Mouse (Mus musculus) c-Kit-positive CD71-positive TER-119-positive erythroid progenitor cells, embryonic 14.5 days (primary cell): ENCODE data around the gene E130114P18Rik.

Experiments used
- DNase-seq: peaks from one replicate; pipeline ENCODE4 v3.0.0-alpha.2; 2013; ENCODE audit warnings: low spot score

Gene E130114P18Rik

DNA sequence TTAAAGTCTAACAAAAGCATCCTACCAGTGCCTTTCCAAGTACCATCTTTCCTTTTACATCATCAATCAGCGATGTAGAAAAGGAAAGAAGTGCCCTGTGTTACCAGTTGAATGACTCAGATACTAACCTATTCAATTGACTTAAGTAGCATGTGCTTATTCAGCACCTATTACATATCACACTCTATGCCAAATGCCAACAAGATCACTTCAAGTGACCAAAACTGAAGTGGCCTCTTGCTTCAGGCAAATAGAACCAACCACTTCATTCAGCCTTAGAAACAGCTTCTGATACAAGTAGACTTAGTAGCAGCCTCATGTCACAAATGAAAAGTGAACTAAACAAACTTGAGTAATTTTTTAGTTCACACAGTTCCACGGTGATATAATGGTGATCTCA lies 249.4 kb downstream of the E130114P18Rik start:
- no peak for DNase-seq
